ENCODE assay signal across 9 mouse cellular contexts in genomic region chr10:117515777-117516501, GRCm38 (mm10).
DNase-seq lines count a peak whose midpoint lies in the region; ATAC-seq and TF ChIP-seq lines count a peak whose summit lies in the region.
"Had no signal": no experiment of that assay in that cellular context is flagged by ENCODE, and none has a peak within 500 bp of the region (broad histone marks: within the 10 kb centered on the region; RNA-seq: fewer than 3 reads in every experiment).

No protein-coding gene starts in this region.

- no peak overlapping the region for H3K9ac ChIP-seq in kidney, embryonic 15.5 days
- no peak overlapping the region for H3K9ac ChIP-seq in hindbrain, embryonic 14.5 days
- H3K9ac ChIP-seq in liver, postnatal 0 days (replicated peaks): no peak overlapping the region
- H3K9ac ChIP-seq: limb, embryonic 15.5 days had no signal

- DNase-seq in kidney, adult 18-20 months: peak; percentile 29
- DNase-seq in ES-CJ7 (ENCODE audit: low read depth, low spot score): peak; percentile 48
- peak; percentile 16 for DNase-seq in c-Kit-positive CD71-negative TER-119-negative erythroid progenitor cells, embryonic 14.5 days (ENCODE audit: low read depth)
- peak; percentile 57 for DNase-seq in hindbrain, embryonic 14.5 days (ENCODE audit: low spot score)
- DNase-seq in liver, postnatal 0 days: peak; percentile 27
- peak; percentile 36 to 51 for DNase-seq in right cerebral cortex, adult 2 months (ENCODE audit: low spot score in 2 of 2)
- DNase-seq in ovary, adult 18-20 months (ENCODE audit: low spot score): no peak

- 67% methylated on average over 10 of the region's 10 CpGs for WGBS in kidney, embryonic 15.5 days
- 63% methylated on average over 10 of the region's 10 CpGs for WGBS in hindbrain, embryonic 14.5 days
- WGBS in liver, postnatal 0 days (ENCODE audit: insufficient replicate concordance): 59% methylated on average over 9 of the region's 10 CpGs

- H3K4me2 ChIP-seq in kidney, embryonic 15.5 days: no peak overlapping the region
- H3K4me2 ChIP-seq in hindbrain, embryonic 14.5 days (replicated peaks): no peak overlapping the region
- H3K4me2 ChIP-seq in liver, postnatal 0 days (ENCODE audit: low read depth, low read length): no peak overlapping the region
- H3K4me2 ChIP-seq: limb, embryonic 15.5 days had no signal

- TF ChIP-seq CTCF in liver, postnatal 0 days (IDR thresholded peaks at IDR 0.05; ENCODE audit: low read depth): peak; percentile 68

- no peak for TF ChIP-seq EP300 in liver, postnatal 0 days (IDR thresholded peaks at IDR 0.05; ENCODE audit: low read depth)

- H3K9me3 ChIP-seq in kidney, embryonic 15.5 days (replicated peaks): no peaks in the 10 kb centered on the region
- H3K9me3 ChIP-seq in hindbrain, embryonic 14.5 days (ENCODE audit: control insufficient read depth, low read length): no peaks in the 10 kb centered on the region
- no peaks in the 10 kb centered on the region for H3K9me3 ChIP-seq in liver, postnatal 0 days (ENCODE audit: low read length)
- H3K9me3 ChIP-seq: limb, embryonic 15.5 days had no signal

- no peaks in the 10 kb centered on the region for H3K36me3 ChIP-seq in kidney, embryonic 15.5 days
- H3K36me3 ChIP-seq in hindbrain, embryonic 14.5 days (replicated peaks; ENCODE audit: control insufficient read depth, insufficient read depth): no peaks in the 10 kb centered on the region
- no peaks in the 10 kb centered on the region for H3K36me3 ChIP-seq in liver, postnatal 0 days (replicated peaks; ENCODE audit: insufficient read depth, low read length)
- H3K36me3 ChIP-seq: limb, embryonic 15.5 days had no signal

- no peak overlapping the region for H3K4me3 ChIP-seq in kidney, embryonic 15.5 days (replicated peaks)
- H3K4me3 ChIP-seq in hindbrain, embryonic 14.5 days (replicated peaks; ENCODE audit: low read length): no peak overlapping the region
- H3K4me3 ChIP-seq in liver, postnatal 0 days (ENCODE audit: low read depth, low read length): no peak overlapping the region
- H3K4me3 ChIP-seq: limb, embryonic 15.5 days had no signal

- H3K4me1 ChIP-seq in kidney, embryonic 15.5 days: peaks cover 44% of the 10 kb centered on the region
- H3K4me1 ChIP-seq in hindbrain, embryonic 14.5 days (replicated peaks; ENCODE audit: control insufficient read depth, insufficient read depth, low read length): no peaks in the 10 kb centered on the region; the same call in 1 of the 2 replicates
- H3K4me1 ChIP-seq in liver, postnatal 0 days (ENCODE audit: insufficient read depth): no peaks in the 10 kb centered on the region

- ATAC-seq in kidney, embryonic 15.5 days (replicated peaks; ENCODE audit: low FRiP score): no peak
- no peak for ATAC-seq in hindbrain, embryonic 14.5 days (ENCODE audit: low FRiP score)
- ATAC-seq in liver, postnatal 0 days: 0 out of 2 replicates have a peak, but pooled peaks have one; percentile 29

- H3K27ac ChIP-seq in kidney, embryonic 15.5 days: no peak overlapping the region
- no peak overlapping the region for H3K27ac ChIP-seq in hindbrain, embryonic 14.5 days
- H3K27ac ChIP-seq in liver, postnatal 0 days (ENCODE audit: low read depth): no peak overlapping the region
- H3K27ac ChIP-seq: limb, embryonic 15.5 days had no signal

- H3K27me3 ChIP-seq in kidney, embryonic 15.5 days: no peaks in the 10 kb centered on the region
- no peaks in the 10 kb centered on the region for H3K27me3 ChIP-seq in hindbrain, embryonic 14.5 days (ENCODE audit: control insufficient read depth, insufficient read depth, low read length)
- no peaks in the 10 kb centered on the region for H3K27me3 ChIP-seq in liver, postnatal 0 days (ENCODE audit: insufficient read depth, low read length)
- H3K27me3 ChIP-seq: limb, embryonic 15.5 days had no signal
